Mouse (Mus musculus) layer of hippocampus, adult 9-10 months (tissue): ENCODE data around the gene Rrm1.
A peak's percentile ranks its signal among the peaks of the same experiment; 100 is the strongest.
"Not testable (repeated sequence)": the region's sequence is repeated elsewhere in the genome, so short reads cannot be mapped to it uniquely, and the experiment has no call there.

Source experiments
- DNase-seq: peaks from one replicate; pipeline ENCODE4 v3.0.0; 2022; ENCODE audit warnings: low spot score

The Rrm1 gene

DNA sequence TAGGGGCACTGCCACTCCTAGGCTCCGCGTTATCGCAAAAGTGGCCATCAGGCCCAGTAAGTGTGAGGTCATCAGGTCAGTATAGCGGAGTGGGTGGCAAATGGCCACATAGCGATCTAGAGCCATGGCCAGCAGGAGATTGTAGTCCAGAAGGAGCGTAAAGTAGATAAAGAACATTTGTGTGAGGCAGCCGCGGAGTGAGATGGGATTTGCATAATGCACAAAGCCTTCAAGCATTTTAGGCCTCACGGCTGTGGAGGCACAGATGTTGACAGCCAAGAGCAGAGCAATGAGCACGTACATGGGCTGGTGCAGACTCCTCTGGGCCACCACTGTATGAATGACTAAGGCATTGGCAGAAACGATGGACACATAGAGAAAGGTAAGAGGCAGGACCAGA, 35.9 kb downstream of the Rrm1 start:
- DNase-seq, result no peak

DNA sequence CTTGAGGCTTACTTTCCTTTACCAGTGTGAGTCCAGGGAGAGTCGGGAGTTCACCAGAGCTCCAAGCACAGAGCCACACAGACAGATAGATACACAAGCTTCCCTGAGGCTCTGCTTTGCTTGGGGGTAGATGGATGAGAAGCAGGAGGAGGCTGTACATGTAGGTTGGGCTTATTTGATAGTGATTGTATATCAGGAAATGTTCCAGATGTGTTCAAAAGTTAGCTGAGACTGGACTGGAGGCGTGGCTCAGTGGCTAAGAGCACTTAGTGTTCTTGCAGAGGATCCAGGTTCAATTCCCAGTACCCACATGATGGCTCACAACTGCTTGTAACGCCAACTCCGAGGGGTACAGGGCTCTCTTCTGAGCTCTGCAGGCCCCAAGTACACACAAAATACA, 36.9 kb downstream of the Rrm1 start:
- DNase-seq, result no peak

DNA sequence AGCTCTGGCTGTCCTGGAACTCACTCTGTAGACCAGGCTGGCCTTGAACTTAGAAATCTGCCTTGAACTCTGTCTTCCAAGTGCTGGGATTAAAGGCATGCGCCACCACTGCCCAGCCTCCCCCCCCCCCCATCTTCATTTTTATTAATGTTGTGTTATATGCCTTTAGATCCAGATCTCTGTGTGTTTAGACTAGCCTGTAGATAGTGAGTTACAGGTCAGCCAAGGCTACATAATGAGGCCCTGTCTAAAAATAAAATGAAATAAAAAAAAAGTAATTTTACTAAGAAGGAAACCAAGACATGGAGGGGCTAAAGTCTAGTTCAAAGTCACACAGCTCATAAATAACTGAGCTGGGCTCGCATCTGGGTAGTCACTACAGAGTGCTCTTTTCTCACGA, 37.4 kb downstream of the Rrm1 start:
- DNase-seq, result no peak

DNA sequence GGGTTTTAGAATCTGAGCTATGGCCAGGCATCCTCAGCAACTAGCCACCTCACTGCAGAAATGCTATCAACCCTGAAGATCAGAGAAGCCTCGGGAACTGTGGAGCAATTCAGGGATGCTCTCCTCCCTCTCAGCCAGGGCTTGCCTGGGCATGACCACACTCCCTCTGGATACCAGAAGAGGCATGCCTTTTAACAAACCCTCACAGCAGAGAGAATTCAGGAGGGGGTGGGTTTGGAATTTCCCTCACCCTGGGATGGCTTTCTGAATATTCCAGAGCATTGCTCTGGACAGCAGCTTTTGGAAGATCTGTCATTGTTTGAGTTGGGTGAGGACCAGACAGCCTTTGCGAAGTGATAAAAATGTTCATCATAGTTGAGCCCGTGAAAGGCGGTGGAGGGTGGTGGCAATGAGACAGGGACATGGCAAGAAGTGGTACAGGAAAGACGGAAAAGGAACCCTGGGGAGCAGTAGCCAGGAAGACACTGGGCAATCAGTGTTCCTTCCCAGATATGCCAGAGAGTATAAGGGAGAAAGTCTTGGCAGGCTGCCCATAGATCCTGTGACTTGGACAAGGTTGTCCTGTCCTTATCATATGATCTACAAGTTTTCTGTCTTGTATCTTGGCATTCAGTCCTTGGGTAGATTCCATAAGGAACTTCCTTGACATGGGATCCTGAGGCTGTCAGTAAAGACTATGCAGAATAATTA, 38.0 kb downstream of the Rrm1 start:
- DNase-seq, result no peak

DNA sequence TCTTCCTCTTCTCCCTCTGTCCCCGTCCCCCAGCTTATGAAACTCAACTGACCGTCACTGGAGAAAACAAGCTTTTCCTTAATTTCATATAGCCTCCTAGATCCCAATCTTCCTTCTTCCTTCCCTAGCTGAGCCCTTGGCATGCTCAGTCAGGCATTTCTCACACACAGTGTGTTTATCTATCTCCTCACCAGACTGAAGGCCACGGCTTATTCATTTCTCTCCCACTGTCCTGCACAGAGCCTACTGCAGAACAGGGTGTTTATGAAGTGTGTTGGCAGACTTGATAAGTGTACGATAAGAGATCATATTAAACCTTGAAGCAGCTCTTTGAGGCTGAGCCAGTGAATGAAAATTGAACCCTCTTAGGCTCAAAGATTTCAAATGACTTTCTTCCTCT, 39.3 kb downstream of the Rrm1 start:
- DNase-seq, result no peak

DNA sequence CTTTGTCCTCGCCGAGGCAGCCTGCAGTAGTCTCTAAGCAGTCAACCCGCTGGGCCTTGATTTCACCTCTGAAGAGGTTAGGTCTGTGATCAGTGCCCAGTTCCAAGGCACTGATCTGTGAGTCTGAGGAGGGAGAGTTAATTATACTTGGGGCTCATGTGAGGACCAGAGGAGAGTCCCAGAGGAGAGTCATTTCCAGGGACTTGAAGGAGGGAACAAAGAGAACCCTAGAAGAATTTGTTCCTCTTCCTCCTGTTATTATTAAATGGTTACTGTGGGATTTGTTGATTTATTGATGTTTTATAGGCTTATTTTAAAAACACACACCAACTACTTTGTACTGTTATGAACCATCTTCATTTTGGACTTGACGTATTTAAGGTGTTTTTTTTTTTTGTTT, 40.1 kb downstream of the Rrm1 start, which contains the start of gene Olfr543:
Gene Olfr543 (minus strand): TSS at position 101 of the 400 bp plus-strand sequence.
- no peak for DNase-seq

DNA sequence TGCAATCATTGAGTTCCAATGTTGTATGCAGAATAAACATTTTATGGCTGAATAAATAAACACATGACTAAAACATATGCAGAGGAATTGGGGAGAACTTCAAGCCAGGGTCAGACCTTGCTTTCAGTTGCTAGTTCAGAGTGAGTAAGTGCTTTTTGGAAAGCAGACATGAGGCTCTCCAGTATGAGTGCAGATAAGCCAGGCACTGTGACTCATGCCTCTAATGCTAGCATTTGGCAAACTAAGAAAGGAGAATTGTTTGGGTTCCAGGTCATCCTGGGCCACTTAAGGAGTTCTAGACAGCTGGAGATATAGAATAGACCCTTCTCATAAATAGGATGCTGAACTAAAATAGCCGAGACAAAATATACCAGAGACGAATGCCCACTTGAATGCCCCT, 42.2 kb downstream of the Rrm1 start:
- no peak for DNase-seq

DNA sequence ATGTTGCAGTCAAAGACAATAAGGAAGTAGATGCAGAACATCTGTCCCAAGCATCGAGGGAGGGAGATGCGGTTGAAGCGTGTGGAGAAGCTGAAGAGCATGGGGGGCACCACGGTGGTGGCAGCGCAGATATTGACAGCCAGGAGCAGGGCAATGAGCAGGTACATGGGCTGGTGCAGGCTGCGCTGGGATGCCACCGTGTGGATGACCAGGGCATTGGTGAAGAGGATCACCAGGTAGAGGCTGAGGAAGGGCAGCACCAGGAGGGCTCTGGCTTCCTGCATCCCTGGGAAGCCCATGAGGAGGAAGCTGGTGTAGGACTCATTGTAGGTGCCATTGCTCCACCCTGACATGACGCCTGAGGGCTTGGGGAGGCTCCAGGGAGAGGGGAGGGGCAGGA, 43.3 kb downstream of the Rrm1 start:
- DNase-seq, result not testable (repeated sequence)

DNA sequence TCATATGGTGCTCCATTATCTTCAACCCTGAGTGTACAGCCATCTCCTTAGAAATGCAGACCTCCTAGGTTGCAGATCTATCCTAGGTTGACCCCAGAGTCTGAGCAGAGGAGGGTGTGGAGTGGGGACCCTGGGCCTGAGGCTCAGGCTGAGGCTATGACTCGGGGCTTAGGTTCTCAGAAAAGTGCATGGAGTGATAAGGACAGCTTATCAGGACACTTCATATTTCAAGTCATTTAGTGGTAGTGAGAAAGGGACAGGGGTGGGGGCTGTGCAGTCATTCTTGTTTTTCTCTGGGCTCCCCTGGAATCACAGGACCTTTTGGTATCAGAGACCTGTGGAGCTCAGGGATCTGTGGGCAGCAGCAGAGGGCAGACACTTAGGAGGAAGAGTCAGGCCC, 44.6 kb downstream of the Rrm1 start:
- DNase-seq, result no peak

DNA sequence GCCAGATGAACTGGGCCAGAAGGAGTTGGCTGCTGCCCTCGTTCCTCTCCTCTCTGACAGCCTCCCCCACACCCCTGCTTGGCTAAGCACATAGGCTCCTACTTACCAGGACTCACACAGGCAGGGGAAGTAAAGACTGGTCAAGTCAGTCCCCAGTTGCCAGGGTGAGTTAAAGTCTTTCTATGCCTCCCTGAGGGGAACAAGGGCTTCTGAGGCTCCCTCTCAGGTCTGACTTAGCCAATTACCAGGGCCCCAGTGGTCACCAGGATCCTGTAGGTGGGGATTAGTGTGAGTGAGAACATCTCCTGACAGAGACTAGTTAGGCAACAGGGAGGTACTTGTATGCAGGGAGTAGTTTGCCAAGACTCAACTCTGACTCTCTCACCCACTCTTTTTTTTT, 46.7 kb downstream of the Rrm1 start, which contains the start of gene Olfr544:
Gene Olfr544 (minus strand): TSS at position 153 of the 400 bp plus-strand sequence.
- DNase-seq, result no peak

DNA sequence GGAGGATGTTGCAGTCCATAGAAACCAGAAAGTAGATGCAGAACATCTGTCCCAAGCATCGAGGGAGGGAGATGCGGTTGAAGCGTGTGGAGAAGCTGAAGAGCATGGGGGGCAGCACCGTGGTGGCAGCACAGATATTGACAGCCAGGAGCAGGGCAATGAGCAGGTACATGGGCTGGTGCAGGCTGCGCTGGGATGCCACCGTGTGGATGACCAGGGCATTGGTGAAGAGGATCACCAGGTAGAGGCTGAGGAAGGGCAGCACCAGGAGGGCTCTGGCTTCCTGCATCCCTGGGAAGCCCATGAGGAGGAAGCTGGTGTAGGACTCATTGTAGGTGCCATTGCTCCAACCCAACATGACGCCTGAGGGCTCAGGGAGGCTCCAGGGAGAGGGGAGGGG, 52.9 kb downstream of the Rrm1 start:
- not testable (repeated sequence) for DNase-seq

DNA sequence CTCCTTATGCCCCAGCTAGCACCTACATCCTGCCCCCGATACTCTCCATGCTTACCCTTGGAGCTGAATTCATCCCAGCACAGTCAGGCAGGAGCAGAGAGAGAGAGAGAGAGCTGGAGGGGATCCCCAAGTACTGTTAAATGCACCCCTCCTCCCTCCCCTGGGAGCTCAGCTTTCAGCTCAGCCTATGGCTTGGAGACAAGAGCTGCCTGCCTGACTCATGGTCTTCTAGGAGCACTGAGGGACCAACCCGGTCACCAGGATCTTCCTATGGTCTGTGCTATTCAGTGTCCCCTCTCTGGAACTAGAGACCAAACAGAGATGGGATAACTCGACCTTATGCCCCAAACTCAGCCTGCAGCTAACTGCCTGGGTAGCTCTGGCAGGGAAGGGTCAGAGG, 58.0 kb downstream of the Rrm1 start, which contains the start of gene Olfr545:
Gene Olfr545 (minus strand): TSS at position 101 of the 400 bp plus-strand sequence.
- DNase-seq, result no peak

DNA sequence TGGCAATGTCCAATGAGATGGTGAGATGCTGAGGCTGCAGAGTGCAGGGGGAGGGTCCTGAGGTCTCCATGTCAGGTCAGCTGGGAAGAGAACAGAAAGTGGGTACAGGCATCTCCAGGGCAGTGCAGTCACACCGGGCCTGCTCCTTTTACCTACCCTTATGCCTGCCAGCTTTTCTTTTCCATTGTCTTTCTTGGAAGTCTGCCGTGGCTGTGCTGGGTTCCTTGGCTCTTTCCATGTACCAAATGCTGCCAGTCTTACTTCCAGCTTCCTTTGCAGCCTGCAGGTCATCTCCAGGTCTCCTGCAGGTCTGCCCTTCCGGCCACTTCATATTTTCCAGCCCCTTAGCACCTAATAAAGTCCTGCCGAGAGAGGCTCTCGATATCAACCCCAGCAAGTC, 60.5 kb downstream of the Rrm1 start:
- DNase-seq, result no peak

DNA sequence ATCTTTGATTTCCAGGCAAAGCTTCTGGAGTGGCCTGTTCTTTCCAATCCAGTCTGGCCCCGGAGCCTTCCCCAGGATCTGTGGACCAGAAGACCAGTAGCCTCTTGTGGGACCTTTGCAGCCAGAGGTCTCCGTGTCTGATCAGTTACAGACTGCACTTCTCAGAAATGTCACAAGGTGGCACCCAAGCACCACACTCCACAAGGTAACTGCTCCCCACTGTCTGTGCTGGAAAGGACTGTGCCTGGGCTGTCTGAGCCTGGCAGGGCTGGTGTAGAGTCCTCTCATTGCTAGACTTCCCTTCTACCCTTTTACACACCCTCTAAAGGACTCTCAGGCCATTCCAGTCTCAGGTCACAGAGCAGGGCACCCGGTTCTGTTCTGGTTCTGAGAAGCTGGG, 65.4 kb downstream of the Rrm1 start:
- peak; percentile 81 for DNase-seq

DNA sequence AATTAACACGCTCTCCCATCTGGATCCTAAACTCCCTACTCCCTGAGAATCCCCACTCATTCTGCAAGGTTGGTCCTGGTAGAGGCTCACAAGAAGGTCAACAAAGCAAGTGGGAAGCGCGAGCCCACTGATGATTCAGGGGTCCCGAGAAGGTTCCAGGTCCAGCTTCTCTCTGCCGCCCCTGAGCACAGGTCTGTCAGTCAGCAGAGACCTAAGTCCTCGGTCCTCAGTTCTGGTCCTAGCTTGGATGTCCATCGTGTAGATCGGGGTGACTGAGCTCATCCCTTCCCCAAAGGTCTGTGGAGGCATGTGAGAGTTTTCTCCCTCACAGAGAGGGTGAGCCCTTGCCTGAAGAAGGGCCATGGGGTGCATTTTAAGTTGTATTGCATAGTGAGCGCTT, 66.6 kb downstream of the Rrm1 start:
- DNase-seq, result no peak

DNA sequence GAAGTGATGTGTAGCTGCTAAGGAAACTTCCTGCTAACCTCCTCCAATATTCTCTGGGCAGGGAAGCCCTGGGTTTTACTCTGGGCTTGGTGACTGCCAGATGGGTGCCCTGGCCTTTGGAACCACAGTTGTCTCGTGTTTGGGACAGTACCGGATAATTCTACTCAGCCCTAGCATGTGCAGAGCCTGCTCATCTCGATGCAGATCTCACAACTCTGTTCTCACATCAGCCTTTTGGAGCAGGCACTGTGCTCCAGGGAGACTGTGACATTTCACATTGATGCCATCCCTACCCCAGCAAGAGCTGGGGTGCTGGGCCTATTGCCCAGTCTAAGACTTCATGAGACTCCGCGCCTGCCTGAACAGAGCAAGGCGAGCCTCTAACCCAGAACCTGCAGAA, 67.2 kb downstream of the Rrm1 start:
- no peak for DNase-seq

DNA sequence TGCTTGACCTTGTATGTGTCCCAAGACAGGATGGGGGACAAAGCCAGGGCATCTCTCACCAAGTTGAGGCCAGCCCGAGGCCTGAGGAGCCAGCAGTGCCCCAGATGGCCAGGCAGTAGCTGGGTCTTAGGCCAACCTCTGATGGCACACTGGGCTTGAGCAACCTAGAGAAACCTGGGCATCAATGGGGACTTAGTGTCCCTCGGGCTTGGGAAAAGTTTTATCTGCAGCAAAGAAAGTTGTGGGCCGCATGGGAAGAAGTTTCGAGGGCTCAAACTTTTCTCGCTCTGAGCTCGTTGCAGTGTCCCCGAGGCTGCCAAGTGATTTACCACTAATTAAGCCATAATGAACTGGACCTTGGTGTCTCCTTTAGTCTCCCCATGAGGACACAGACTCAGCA, 68.2 kb downstream of the Rrm1 start:
- no peak for DNase-seq

DNA sequence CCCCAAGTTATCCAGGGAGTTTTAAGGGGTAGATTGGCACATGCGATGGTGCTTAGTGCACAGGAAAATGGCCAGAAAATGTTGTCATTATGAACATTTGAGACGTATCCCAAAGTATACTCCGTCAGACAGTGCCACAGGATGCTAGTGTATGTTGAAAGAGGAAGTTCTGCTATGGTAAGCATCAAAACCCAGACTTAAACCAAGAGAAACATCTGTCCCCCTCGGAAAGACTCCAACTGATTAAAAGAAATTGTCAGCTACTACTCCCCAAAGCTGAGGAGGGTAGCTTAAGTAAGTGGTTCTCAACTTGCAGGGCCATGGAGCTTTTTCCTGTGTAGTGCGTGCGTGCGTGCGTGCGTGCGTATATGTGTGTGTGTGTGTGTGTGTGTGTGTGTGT, 70.4 kb downstream of the Rrm1 start:
- no peak for DNase-seq

DNA sequence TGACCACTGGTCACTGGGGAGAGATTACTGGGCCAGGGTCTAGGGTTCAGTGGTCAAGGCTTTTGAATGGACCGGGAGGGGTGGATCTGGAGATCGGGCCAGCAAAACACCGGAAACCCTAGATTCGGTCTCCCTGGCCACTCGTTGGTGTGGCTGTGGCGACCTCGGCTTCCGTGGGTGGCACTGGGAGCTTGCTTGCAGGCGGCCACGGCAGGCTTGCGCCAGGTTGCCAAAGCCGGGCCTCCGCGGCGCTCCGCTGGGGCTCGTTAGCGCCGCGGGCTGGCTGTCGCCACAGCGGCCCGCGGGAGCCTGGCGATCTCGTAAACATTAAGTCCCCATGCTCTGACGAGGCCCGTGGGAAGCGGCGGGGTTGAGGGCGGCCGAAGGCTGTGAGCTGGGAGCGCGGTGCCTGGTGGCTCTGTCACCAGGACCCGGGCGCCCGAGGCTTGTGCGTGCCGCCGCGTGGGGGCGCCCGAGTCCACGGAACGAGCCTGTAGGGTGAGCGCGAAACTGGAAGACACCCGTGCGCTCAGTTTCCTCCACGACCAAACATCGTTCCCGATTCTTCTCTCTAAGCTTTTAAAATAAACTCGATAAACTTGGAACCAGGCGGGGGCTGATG, 71.4 kb downstream of the Rrm1 start:
- peak; percentile 68 for DNase-seq

DNA sequence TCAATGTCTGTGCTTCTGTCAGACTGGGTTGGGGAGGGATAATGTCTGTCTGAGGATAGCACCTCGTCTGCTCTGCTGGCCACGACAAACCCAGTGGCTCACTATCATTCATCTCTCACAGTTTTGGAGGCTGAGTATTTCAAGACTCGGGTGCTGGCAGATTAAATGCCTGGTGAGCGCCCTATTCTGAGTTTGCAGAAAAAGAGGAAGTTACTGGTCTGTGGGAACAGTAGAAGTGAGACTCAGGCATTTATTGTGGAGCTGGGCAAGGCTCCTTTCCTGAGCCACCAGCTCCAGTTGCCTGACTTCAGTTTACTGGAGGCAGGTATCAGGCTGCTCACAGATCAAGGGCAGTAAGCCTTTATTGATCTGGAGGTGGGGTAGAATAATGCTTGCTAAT, 72.6 kb downstream of the Rrm1 start:
- DNase-seq, result no peak

DNA sequence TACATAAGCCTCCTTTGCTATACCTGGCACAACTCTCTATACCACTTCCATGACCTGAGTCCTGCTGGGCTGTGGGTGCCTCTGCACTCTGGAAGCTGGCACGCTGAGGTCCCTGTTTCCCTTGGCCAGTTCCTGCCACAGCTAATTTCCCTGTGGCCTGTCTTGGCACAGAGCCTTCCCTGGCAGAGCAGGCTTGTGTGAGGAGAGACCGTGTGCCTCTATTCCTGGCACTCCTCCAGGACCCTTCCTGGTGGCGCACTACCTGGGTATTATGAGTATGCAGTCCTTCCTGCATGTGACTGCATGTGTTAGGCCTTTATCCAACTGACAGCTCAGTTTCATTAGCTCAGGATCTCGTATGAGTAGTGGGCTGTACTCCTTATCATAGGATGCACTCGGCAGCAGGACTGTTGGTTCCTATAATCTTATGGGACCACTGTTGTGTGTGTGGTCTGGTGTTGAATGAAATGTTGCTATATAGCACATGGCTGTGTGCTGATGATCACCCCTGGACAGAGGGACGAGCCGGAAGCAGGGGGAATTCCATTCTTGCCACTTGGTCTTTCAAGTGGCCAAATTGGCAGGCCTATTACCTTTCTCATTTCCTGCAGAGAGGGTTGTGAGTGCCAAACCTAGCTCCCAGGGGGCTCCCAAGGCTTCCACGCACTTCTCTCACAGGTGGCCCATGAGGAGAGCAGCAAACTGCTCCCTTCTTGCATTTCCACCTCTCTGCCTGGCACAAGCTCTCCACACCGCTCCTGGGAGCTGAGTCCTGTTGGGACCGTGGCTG, 75.0 kb downstream of the Rrm1 start:
- no peak for DNase-seq

DNA sequence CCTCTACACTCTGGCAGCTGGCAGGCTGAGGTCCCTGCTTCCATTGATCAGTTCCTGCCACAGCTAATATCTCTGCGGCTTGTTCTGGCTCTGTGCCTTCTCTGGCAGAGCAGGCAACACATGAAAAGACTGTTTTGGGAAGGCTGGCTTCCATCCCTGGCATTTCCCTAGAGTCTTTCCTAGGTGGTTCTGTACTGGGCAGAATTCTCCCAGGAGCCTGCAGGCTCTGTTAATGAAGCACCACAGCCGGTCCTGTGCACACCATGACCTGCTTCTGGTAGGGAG, 75.5 kb downstream of the Rrm1 start:
- no peak for DNase-seq
